Mouse (Mus musculus): ENCODE measurements at regions not wholly inside any gene's neighbourhood (a gene's known extent, or its start where the extent isn't known, plus 50 kb on each side); places are given as distances from the start of the nearest gene placed in this dataset.

DNA sequence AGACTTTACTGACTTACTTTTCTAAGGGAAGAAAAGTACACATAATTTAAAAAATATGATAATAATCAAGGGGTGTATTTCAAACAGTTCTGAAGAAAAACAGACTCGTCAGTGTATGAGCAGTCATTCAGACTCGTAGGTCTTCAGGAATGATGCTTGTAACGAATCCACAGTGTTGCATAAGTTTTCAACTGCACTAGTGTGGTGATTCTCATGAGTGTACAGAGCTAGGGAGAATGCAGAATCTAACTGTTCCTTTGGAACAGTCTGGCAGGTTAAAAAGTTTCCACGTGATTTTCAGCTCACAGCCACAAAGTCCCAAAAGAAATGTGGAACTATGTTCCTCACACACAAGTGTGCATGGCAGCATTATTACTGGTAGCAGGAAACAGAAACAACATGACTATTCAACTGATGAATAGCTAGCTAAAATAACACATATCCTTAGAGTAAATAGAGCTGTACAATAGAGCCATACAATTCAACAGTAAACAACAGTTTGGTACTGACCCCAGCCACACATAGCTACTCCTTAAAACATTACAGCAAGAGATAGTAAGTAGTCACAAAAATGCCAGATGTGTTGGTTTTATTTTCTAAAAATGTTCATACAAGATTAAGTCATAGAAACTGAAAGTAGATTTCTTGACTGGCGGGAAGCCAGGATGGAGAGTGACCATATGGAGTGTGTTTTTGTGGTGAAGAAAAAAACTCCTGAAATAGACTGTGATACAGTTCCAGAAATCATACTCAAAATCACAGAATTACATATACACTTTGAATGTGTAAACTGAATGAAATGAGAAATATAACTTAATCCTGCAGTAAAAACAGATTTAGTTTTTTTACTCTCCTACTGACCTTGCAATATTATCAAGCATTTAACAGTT, 713.1 kb downstream of the Epha7 start:
- no peak for DNase-seq (ENCODE audit: extremely low spot score, low spot score)
